Mouse (Mus musculus) bone marrow, adult 2 months (tissue): ENCODE results near the gene Epb41l2.

Experiments
- CTCF ChIP-seq: fragments of 200-500 bp; IDR thresholded peaks from 2 replicates; pipeline ENCODE4 v1.5.1; 2011; ENCODE audit warnings: low read length, control low read depth; ENCODE audit not compliant: control insufficient read depth, insufficient read depth
- POLR2A ChIP-seq: fragments of 200-500 bp; IDR thresholded peaks from 2 replicates; pipeline ENCODE4 v1.6.1; 2011; ENCODE audit warnings: low read depth, mild to moderate bottlenecking, control low read depth, low read length, borderline replicate concordance; ENCODE audit not compliant: control insufficient read depth

GRCm38 (mm10) chr10:25311554-25312212 lies 47.9 kb upstream of the Epb41l2 start:
- no peak for TF ChIP-seq CTCF
- no peak for TF ChIP-seq POLR2A
